Mouse (Mus musculus): ENCODE results near the gene Trim9.

Trim9 gene

DNA sequence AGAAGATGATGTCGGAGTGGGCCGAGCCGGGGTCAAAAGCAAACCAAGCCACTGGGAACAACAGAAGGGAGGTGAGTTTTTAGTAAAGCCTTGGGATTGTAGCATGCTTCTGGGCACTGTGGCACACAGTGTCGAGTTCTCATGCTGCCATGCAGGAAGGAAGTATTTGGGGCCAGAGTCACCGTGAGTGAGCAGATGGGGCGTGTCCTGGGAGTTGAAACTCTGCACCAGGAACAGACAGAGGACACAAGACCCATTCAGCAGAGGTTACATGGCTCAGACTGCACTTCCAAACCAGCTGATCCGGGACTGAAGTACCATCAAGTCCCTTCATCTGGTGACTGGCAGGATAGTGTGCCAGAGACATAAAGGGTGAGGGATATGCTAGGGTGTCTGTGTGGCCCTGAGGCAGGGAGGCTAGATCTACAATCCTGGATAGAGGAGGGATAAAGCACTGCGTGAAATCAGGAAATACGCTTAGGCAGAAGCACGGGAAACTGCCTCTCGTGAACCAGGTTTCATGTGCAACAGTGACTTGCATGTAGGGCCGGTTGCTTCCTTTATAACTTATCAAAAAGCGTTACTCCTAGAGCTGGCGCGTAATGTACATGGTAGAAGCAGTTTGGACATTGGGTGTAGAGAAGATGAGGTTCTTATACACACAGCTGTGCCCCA lies 96.1 kb downstream of the Trim9 start:
- DNase-seq (ENCODE audit: low spot score), result no peak

DNA sequence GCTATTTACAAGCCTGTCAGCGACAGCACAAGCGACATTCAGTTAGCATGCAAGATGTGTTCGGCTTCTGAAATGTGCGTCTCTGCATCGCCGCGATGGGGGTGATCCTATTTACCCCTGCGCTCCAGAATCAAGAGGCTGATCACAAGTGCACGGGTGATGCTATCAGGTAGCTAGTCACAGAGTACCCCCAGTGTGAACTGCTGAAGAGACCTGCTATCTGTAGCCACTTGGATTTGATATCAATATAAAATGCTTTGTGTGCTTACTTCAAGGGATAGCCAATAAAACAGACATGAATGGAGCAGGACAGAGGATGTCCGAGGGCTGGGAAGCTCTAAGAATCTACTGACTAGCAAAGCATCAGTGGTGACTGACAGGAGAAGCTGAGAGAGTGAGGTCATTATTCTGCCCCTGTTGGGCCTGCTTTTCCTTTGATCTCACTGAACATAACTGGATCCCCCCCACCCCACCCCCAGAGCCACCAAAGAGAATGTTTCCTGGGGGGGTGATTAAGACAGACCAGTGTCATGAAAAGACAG lies 97.7 kb downstream of the Trim9 start:
- DNase-seq (ENCODE audit: low spot score), result no peak

DNA sequence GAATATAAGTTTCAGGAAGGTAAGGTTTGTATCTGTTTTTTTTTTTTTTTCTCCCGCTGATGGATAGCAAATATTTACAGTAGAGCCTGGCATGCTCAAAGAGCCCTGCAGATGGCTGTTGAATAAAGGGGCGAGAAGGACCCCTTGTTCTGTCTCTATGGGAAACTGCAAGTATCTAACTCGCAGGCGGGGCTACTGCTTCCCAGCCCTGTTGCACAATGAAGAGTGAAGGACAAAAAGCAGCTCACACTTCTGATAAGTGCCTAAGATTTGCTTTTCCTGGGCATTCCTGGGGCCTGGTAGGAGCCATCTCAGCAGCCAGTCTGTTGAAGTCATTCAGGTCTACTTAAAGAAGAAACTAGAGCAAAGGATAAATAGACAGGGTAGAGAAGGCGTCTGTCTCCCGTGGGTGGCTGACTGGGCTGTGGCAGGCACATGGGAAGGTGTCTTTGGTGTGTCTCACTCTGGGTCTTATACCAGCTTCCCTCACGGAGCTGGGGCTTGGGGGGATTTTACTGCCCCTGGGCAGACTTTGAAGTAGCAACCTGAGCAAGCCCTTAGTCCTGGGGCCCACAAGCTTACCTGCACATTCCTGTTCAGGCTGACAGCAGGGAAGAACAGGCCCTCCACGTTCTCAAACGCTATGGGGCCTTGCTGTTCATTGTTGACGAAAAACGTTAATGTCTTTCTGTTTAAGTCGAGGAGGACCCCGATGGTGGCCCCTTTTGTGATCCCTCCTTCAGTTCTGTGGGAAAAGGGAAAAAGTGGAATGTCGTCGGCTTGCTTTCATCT lies 99.5 kb downstream of the Trim9 start:
- no peak for DNase-seq (ENCODE audit: low spot score)

DNA sequence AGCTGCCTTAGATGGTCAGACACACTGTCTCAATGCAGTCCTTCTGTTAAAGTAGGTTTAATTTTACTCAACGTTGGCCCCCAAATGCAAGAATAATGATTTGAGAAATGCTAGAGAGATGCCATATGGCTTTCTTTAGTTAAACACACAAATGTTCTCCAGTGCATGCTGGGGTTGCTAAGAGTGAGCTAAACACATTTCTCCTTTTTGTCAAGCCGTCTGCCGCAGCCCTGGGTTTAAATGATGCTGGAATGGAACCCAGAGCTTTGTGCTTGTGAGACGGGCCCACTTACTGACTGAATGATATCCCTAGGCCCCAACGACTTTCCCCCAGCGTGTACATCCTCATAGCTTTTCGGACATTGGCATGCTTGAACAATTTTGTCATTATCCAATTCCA lies 104.9 kb downstream of the Trim9 start:
- DNase-seq (ENCODE audit: low spot score), result peak; percentile 34

DNA sequence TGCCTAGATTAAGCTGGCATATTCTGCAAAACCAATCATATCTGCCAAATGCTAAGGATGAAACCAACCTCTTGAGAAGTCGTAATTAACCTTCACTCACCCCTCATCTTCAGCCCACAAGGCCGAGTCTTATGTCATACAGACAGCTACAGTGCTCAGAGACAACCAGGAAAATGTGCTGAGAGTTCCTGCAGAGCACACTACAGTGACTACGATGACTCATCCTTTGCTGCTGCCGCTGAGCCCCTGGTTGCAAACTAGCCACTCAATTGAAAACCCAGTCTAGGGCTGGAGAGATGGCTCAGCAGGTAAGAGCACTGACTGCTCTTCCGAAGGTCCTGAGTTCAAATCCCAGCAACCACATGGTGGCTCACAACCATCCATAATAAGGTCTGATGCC lies 107.7 kb downstream of the Trim9 start:
- DNase-seq (ENCODE audit: low spot score), result no peak

DNA sequence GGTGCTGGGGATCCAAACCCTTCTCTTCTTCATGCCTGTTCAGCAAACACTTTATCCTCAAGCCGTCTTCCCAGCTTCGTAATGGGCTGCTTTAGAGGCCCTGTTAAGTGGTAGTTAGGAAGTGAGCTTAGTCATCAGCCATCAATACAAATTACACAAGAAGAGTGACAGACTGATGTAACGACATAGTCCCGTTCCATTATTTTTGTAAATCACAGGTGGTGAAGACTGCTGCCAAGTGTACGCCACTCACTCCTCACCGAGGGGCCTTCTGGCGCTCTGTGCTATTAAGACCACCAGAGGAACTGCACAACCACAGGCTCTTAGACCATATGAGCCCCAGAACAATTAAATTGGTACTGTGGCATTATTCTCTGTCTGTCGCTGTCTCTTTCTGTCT lies 108.8 kb downstream of the Trim9 start:
- DNase-seq (ENCODE audit: low spot score), result no peak

DNA sequence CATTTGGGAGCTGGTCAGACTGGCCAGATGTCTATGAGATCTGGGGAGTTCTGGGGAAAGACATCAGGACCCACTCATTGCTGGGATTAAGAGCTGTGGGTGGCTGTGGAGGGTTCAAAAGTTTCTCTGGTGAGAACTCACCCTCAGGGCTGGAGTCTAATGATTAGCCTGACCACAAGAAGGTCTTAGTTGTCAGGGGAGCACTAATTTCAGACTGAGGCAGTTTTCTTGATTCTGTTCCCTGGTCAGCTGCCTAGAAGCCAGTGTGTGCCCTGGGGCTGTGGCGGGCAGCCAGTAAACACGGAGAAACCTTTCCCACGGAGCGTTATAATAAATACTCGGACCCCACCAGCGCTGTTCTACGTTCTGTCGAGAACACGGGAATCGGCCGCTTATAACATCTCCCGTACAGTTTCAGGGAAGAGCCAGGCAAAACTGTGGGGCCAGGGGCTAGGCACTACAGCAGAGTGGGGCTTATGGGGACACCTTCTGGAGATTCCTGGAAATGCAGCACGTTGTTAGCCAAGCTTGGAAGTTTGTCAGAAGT lies 112.4 kb downstream of the Trim9 start:
- DNase-seq (ENCODE audit: low spot score), result peak; percentile 47

DNA sequence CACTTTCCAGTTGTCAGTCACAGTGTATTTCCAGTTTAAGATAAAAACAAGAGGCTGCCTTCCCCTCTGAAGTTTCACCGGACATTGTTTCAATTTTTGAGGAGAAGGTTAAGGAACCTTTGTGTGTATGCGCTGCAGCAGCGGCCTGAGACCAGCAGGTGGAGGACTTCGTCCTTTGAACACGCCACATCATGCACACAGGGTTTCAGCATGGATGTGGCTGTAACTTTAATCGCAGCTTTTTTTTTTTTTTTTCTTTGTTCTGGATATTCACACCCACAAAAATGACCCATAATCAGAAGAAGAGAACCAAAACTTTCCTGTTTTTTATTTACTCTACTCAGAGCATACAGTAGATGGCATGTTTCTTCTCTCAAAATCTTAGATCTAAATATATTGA lies 113.0 kb downstream of the Trim9 start:
- no peak for DNase-seq (ENCODE audit: low spot score)

DNA sequence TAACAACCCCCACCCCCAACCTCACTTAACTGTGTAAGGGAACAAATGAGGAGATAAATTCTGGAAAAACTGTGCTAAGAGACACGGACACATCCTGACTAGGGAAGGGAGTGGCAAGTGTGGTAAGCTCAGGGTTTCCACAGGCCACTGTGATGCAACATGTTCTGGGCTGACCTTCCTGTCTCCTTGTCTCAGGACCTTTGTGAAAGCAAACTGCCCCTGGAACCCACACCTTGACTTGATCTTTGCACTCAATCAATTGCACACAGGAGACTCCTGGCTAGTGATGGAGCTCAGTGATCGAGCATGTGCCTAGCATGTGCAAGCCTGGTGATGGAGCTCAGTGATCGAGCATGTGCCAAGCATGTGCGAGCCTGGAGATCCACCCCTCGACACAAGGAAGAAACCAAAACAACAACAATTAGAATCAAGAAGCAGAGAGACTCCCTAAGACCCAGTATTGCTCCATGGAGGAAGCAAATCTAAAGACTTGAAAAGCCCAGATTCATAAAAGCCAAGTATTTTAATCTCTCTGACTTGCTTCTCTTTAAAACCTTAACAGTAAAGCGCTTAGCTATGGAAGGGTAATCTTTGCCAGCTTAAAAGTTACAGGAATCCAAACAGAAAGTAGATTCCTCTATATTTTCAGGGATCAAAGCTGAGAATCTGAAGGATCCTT lies 113.6 kb downstream of the Trim9 start:
- DNase-seq (ENCODE audit: low spot score), result no peak

DNA sequence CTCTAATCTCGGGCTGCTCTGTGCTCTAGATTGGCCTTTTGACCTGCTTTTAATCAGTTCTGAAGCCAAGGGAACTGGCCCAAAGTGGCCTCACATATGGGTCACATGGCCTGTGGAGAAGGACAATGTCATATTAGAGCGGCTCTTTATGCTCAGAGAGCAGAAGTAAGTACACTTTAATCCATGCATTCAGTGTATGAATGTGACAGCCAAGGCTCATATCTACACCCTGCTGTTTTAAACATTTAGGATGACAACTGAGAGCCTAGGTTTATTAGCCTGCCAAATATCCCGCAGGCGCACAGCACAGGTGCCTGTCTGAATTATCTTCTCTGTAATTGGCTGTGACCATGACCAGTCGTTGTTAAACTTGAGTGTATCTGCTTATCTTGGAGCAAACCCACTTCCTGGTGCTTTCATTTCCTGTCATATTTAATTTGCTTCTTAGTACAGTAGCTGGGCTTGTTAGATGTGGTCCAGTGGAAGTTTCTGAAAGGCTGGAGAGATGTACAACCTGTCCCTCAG lies 115.3 kb downstream of the Trim9 start:
- DNase-seq (ENCODE audit: low spot score), result no peak

DNA sequence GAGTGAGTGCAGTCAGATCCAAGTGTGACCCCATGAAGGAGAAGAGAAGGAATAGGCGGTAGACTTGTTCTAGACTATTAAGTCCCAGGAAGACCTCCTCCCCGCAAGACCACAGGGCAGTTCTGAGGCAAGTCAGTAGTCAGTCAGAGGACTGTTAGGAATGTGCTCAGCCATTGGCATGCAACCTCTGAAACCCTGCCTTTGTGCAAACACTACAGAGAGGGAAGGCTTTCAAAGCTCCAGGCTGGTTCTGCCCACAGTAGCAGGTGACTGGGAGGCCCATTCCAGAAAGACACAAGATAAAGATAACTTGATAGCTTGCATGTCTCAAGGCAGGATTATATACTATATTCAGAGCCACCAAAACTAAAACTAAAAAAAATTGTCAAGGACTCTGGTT lies 116.1 kb downstream of the Trim9 start, which contains the start of gene Pygl:
Gene Pygl, minus strand, starts transcription at position 195 of the 400 bp plus-strand sequence.
- DNase-seq (ENCODE audit: low spot score), result no peak

DNA sequence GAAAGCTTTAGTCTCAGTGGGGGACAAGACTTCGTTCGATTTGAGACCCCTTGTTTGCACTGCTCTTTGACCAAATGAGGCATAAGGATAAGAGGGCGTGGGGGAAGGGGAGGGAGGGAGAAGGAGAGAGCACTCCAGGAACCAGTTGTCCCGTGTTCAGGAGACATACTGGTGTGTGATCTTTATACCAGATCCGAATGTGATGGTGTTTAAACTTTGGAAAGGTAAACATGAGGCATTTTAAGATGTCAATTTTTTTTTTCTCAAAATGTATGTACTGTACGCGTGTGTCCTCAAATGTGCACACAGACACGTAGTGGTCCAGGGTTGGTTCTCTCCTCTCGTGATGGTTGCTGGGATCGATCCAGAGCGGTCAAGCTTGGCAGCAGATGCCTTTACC lies 119.3 kb downstream of the Trim9 start:
- DNase-seq (ENCODE audit: low spot score), result no peak

DNA sequence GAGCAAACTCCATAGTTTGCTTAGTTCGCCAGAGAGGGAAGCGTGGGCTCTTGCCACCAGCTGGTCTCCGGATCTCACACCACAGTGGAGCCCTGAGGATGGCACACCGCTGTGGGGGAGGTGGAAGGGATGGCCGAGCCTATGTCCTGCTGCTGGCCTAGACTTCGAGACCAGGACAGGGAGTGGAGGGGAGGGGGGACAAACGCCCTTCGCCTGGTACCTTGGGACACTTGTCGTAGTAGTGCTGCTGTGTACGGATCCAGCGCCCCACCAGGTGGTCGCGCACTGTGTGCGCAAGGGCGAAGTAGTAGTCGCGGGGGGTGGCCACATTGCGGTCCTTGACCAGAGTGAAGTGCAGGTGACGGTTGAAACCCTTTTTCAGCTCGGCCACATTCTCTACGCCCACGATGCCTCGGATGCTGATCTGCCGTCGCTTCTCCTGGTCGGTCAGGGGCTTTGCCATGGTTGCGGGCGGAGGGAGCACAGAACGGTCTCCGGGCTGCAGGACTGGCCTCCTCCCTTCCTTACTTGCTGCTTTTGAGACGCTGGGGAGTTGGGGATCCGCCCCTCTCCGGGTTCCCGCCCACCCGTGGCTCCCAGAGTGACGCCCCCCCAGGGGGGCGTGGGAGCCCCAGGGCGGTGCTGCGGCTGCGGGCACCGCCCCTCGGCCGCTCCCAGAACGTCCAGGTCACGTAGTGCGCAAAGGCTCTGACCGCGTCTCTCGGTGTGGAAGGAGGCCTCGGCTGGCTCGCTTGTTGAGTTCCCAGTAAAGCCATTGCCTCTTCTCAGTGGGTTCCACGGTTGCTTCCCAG lies 120.1 kb downstream of the Trim9 start:
- DNase-seq (ENCODE audit: low spot score), result no peak

DNA sequence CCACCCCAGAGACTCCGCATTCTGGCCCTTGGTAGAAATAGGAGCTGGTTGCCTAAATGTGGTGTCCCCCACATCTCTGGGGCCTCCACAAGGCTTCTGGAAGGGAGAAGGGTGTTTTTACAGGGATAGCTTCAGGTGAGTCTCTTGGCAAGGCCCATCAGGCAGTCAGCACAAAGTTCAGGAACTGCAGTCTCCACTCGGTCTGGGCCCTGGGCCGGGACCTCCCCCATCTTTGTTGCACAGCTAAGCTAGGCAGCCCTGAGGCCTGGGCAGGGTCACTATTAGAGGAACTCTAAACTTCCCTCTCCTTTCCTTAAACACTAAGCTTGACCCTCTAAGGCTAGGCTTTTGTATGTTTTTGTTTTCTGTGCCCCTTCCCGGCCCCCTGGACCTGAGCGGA lies 120.8 kb downstream of the Trim9 start:
- no peak for DNase-seq (ENCODE audit: low spot score)

DNA sequence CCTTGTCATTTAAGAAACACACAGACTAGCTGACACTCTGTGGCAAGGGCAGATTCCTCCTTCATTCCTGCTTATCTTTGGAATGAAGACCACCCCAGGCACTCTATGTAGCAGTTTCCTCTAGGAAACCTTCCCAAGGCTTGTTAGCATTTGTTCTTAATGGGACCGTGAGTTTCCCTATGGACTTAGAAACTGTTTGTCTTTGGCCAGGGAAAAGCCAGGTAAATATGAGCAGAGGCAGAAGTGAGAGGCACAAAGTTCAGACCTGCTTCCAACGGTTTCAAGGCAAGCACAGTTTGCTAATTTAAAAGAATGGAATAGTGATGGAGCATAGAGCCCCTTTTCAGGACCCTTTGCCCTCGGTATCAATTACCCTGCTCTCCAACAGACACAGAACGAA lies 124.1 kb downstream of the Trim9 start:
- DNase-seq (ENCODE audit: low spot score), result no peak

DNA sequence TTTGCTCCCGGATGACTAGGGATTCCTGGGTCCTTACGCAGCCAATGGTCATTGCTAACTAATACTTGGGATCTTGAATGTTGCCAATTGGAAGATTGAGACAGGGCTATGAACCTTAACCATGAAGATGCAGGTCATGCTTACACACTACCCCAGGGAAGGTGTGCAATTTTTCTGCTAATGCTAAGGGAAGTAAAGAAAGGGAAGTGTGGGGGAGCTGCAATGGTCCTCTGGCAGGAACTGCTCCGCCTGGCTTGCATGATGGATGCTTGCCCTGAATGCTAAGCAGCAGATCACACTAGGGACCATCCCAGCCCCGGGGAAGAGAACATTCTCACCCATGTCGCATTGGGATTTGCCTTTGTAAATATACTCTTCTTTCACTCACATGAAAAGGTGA lies 126.0 kb downstream of the Trim9 start:
- DNase-seq (ENCODE audit: low spot score), result no peak

DNA sequence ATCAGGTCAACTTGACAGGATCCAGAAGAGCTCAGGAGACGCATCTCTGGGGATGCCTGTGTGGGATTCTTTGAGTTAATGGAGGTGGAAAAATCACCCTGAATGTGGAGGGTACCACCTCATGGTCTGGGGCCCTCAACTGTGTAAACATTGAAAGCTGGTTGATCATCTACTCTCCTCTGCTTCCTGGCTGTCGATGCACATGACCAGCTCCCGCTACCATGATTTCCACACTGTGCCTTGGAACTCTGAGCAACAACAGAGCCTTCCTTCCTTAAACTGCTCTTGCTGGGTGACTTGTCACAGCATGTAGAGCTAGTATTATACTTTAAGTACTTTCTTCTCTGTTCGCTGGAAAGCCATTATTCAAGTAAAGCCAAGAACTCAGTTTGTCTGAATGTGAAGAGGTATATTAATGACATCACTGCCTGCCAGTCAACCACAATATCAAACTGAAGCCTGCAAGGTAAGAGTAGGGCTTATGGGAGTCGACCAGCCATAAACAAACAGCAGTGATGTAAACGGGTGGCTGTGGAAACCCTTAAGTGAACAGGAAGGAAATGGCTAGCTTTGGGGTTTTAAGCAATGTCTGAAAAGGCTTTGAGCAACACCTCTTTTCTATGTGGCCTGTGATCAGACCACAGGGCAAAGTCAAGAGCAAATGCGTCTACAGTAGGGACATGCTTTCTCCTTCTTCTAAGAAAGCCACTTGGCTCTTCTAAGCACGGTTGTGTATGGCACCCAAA lies 128.4 kb downstream of the Trim9 start:
- DNase-seq (ENCODE audit: low spot score), result no peak

DNA sequence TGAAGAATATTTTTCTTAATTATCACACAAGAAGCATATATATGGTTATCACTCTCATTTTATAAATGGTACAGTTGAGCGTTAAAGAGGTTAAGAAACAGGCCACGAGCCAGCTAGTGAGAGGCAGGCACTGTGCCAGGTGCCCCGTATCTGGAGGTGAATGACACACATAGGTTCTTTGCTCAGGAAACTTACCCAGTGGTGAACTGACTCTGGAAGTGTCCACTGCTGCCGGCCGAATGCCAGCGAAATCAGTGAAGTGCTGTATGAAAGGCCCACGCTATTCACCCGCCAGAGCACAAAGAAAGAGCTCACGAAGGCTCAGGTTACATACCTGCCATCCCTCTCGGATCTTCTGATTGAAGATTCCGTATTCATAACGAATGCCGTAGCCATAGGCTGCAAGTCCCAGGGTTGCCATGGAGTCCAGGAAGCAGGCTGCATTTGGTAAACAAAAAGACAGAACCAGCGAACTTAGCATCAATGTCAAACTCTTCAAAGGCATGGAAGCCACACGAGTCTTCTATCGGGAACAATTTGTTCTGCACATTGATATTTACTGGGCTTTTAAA lies 131.1 kb downstream of the Trim9 start:
- no peak for DNase-seq (ENCODE audit: low spot score)

DNA sequence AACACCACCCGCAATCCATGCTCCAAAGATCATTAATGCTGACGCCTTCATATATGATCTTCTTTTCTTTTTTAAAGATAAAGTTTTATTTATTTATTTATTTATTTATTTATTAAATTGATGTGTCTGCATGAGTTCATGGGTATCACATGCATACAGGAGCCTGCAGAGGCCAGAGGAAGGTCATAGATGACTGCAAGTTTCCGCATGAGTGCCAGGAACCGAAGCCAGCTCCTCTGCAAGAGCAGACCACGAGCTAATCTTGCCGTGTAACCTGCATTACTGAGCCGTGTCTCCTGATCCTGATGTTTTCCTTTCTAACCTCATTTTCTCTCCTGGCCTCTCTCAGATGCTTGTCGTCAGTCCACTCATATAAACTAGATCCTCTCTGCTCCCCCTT lies 133.1 kb downstream of the Trim9 start:
- DNase-seq (ENCODE audit: low spot score), result no peak

DNA sequence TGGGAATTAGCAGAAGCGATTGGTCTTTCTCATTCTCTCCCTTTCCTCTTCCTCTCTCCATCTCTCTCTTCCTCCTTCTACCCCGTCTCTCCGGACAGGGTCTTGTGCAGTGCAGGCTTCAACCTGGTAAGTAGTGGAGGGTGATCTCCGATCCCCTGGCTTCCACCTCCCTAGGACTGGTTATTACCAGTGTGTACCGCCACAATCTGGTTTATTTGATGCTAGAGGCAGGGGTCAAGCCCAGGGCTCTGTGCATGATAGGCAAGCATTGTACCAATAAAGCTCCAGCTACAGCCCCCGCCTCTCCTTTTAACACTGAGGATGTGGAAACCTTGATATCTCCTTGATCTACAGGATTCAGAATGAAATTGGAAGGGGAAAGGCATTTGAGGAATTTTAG lies 133.8 kb downstream of the Trim9 start:
- no peak for DNase-seq (ENCODE audit: low spot score)

All from left cerebral cortex, adult 11 months (tissue).